In the genomic region with DNA sequence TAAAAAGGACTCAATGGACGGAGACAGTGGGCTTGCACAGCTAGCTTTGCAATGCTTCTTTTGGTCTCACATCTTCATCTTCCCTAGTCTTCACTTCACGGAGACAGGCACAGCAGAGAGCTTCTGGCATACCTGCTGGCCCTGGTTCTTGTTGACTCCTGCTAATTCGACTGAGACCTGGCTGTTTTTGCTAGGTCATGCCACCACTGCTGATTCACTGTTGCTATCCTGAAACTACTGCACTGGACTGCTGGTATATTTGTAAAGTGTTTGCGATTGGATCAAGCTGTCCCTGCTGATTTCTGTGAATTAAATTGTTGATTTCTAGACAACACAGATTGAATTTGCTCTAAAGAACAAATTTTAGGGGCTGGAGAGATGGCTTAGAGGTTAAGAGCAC, we compare ENCODE assay signal across 25 mouse cellular contexts. TPM values are rescaled to one million over a fixed set of nuclear protein-coding genes. Genes with fewer than 3 reads are reported as not detected.
A peak's percentile ranks its signal among the peaks of the same experiment; 100 is the strongest.
DNase-seq lines count a peak whose midpoint lies in the region; ATAC-seq lines count a peak whose summit lies in the region.
"Had no signal": no experiment of that assay in that cellular context is flagged by ENCODE, and none has a peak within 500 bp of the region (broad histone marks: within the 10 kb centered on the region; RNA-seq: fewer than 3 reads in every experiment).

No protein-coding gene starts in this region.

- H3K27me3 ChIP-seq in heart, embryonic 12.5 days (replicated peaks): no peaks in the 10 kb centered on the region
- H3K27me3 ChIP-seq in liver, embryonic 12.5 days (replicated peaks): peaks cover 4% of the 10 kb centered on the region; the same call in 1 of the 2 replicates
- H3K27me3 ChIP-seq in liver, embryonic 15.5 days: no peaks in the 10 kb centered on the region
- H3K27me3 ChIP-seq: embryonic facial prominence, embryonic 13.5 days; hindbrain, embryonic 13.5 days had no signal

- H3K4me3 ChIP-seq in heart, embryonic 12.5 days: no peak overlapping the region
- no peak overlapping the region for H3K4me3 ChIP-seq in liver, embryonic 12.5 days
- no peak overlapping the region for H3K4me3 ChIP-seq in liver, embryonic 15.5 days (replicated peaks)
- H3K4me3 ChIP-seq: embryonic facial prominence, embryonic 10.5 days; embryonic facial prominence, embryonic 13.5 days; gastrocnemius, adult 2 months; heart, adult 2 months; heart, embryonic 10.5 days; hindbrain, embryonic 10.5 days; hindbrain, embryonic 13.5 days had no signal

- intact Hi-C loops in heart, postnatal 14 days (cut with DNase I): no loop called here

- no peak overlapping the region for H3K4me2 ChIP-seq in heart, embryonic 12.5 days
- H3K4me2 ChIP-seq in liver, embryonic 12.5 days: no peak overlapping the region
- no peak overlapping the region for H3K4me2 ChIP-seq in liver, embryonic 15.5 days
- H3K4me2 ChIP-seq: embryonic facial prominence, embryonic 13.5 days; hindbrain, embryonic 13.5 days had no signal

- H3K9me3 ChIP-seq in heart, embryonic 12.5 days (replicated peaks): peaks cover 21% of the 10 kb centered on the region
- H3K9me3 ChIP-seq in liver, embryonic 12.5 days (replicated peaks): peaks cover 11% of the 10 kb centered on the region
- 0 out of 2 replicates have a peak, but pooled peaks cover 2% of the 10 kb centered on the region for H3K9me3 ChIP-seq in liver, embryonic 15.5 days (replicated peaks)
- H3K9me3 ChIP-seq: heart, embryonic 10.5 days had no signal

- WGBS in heart, embryonic 12.5 days: 82% methylated on average over 4 of the region's 4 CpGs
- WGBS in liver, embryonic 12.5 days (ENCODE audit: insufficient replicate concordance): 74% methylated on average over 4 of the region's 4 CpGs
- 69% methylated on average over 4 of the region's 4 CpGs for WGBS in liver, embryonic 15.5 days (ENCODE audit: insufficient replicate concordance)

- no peaks in the 10 kb centered on the region for H3K36me3 ChIP-seq in heart, embryonic 12.5 days
- H3K36me3 ChIP-seq in liver, embryonic 12.5 days: no peaks in the 10 kb centered on the region
- H3K36me3 ChIP-seq in liver, embryonic 15.5 days (replicated peaks): no peaks in the 10 kb centered on the region
- H3K36me3 ChIP-seq: embryonic facial prominence, embryonic 10.5 days; embryonic facial prominence, embryonic 13.5 days; heart, embryonic 10.5 days; hindbrain, embryonic 10.5 days; hindbrain, embryonic 13.5 days had no signal

- ATAC-seq in heart, embryonic 12.5 days (ENCODE audit: insufficient number of reproducible peaks, low FRiP score): peak; percentile 73; the same call in 1 of the 2 replicates
- ATAC-seq in liver, embryonic 12.5 days: peak; percentile 64; the same call in 1 of the 2 replicates
- peak; percentile 56; the same call in 1 of the 2 replicates for ATAC-seq in liver, embryonic 15.5 days (ENCODE audit: insufficient read depth)
- ATAC-seq: activated CD4-positive, CD25-positive, alpha-beta regulatory T cell, adult 4 months; forebrain, embryonic 14.5 days; forebrain, postnatal 0 days; hindbrain, embryonic 16.5 days had no signal

- H3K9ac ChIP-seq in heart, embryonic 12.5 days: no peak overlapping the region
- no peak overlapping the region for H3K9ac ChIP-seq in liver, embryonic 12.5 days
- no peak overlapping the region for H3K9ac ChIP-seq in liver, embryonic 15.5 days
- H3K9ac ChIP-seq: embryonic facial prominence, embryonic 13.5 days; forebrain, postnatal 0 days; hindbrain, embryonic 13.5 days had no signal

- H3K4me1 ChIP-seq in heart, embryonic 12.5 days (replicated peaks): no peaks in the 10 kb centered on the region
- H3K4me1 ChIP-seq in liver, embryonic 12.5 days: no peaks in the 10 kb centered on the region
- H3K4me1 ChIP-seq in liver, embryonic 15.5 days (replicated peaks): no peaks in the 10 kb centered on the region
- H3K4me1 ChIP-seq: embryonic facial prominence, embryonic 10.5 days; embryonic facial prominence, embryonic 13.5 days; heart, embryonic 10.5 days; hindbrain, embryonic 10.5 days; hindbrain, embryonic 13.5 days had no signal

- no peak for DNase-seq in heart, postnatal 14 days
- DNase-seq in adrenal gland, adult (ENCODE audit: inconsistent age in 2 of 2, low spot score in 1 of 2): no peak
- DNase-seq in embryo, embryonic 10.5 days (ENCODE audit: low spot score): no peak
- no peak for DNase-seq in heart, adult 18-20 months
- DNase-seq: adrenal gland, postnatal 10 days; adrenal gland, postnatal 36 days; cerebellum, adult 18-20 months; cerebellum, adult 9-10 months; cerebellum, postnatal 14 days; forebrain, postnatal 0 days; gastrocnemius, adult 2 months; gastrocnemius, postnatal 25 days; heart, adult 2 months; heart, postnatal 36 days had no signal

- H3K27ac ChIP-seq in heart, embryonic 12.5 days (ENCODE audit: poor library complexity, severe bottlenecking): no peak overlapping the region
- no peak overlapping the region for H3K27ac ChIP-seq in liver, embryonic 12.5 days
- no peak overlapping the region for H3K27ac ChIP-seq in liver, embryonic 15.5 days (replicated peaks)
- H3K27ac ChIP-seq: embryonic facial prominence, embryonic 10.5 days; embryonic facial prominence, embryonic 13.5 days; gastrocnemius, adult 2 months; heart, adult 2 months; heart, embryonic 10.5 days; hindbrain, embryonic 10.5 days; hindbrain, embryonic 13.5 days had no signal

RNA-seq across cellular contexts. Expression of a gene that starts 10.9 kb away (rescaled TPM):
- polyA plus RNA-seq in heart, embryonic 12.5 days (2016; fragmentation: Nextera tagmentation; extraction: Ambion mirVana): 23.1 and 25.3 TPM in 2 replicates
- total RNA-seq in heart, postnatal 14 days (2021): 10 to 100 TPM; 47.3 to 61.7 TPM
- 19.5 TPM in 2 replicates for polyA plus RNA-seq in liver, embryonic 12.5 days (2016; fragmentation: Nextera tagmentation; extraction: Ambion mirVana)
- polyA plus RNA-seq in liver, embryonic 15.5 days (2015; fragmentation: Nextera tagmentation; extraction: Ambion mirVana): 13.0 and 13.3 TPM in 2 replicates
- total RNA-seq in heart, adult 18-20 months (2021): 10 to 100 TPM; 33.3 to 33.7 TPM

RNA-seq across cellular contexts. Expression of a gene that starts 14.4 kb away (rescaled TPM):
- 208 and 217 TPM in 2 replicates for polyA plus RNA-seq in heart, embryonic 12.5 days (2016; fragmentation: Nextera tagmentation; extraction: Ambion mirVana)
- 100 to 1,000 TPM; 100 to 106 TPM for total RNA-seq in heart, postnatal 14 days (2021)
- 161 and 169 TPM in 2 replicates for polyA plus RNA-seq in liver, embryonic 12.5 days (2016; fragmentation: Nextera tagmentation; extraction: Ambion mirVana)
- polyA plus RNA-seq in liver, embryonic 15.5 days (2015; fragmentation: Nextera tagmentation; extraction: Ambion mirVana): 112 and 130 TPM in 2 replicates
- total RNA-seq in heart, adult 18-20 months (2021): 10 to 100 TPM; 66.1 to 77.2 TPM

RNA-seq across cellular contexts. Expression of a gene that starts 46.2 kb away (rescaled TPM):
- polyA plus RNA-seq in heart, embryonic 12.5 days (2016; fragmentation: Nextera tagmentation; extraction: Ambion mirVana): 427 and 428 TPM in 2 replicates
- 100 to 1,000 TPM; 125 TPM for total RNA-seq in heart, postnatal 14 days (2021)
- polyA plus RNA-seq in liver, embryonic 12.5 days (2016; fragmentation: Nextera tagmentation; extraction: Ambion mirVana): 637 and 645 TPM in 2 replicates
- 233 and 311 TPM in 2 replicates for polyA plus RNA-seq in liver, embryonic 15.5 days (2015; fragmentation: Nextera tagmentation; extraction: Ambion mirVana)
- 100 to 1,000 TPM; 183 to 186 TPM for total RNA-seq in heart, adult 18-20 months (2021)

RNA-seq across cellular contexts. Expression of a gene that starts 46.4 kb away (rescaled TPM):
- polyA plus RNA-seq in heart, embryonic 12.5 days (2016; fragmentation: Nextera tagmentation; extraction: Ambion mirVana): 562 and 569 TPM in 2 replicates
- 100 to 1,000 TPM; 331 to 362 TPM for total RNA-seq in heart, postnatal 14 days (2021)
- polyA plus RNA-seq in liver, embryonic 12.5 days (2016; fragmentation: Nextera tagmentation; extraction: Ambion mirVana): 563 and 590 TPM in 2 replicates
- polyA plus RNA-seq in liver, embryonic 15.5 days (2015; fragmentation: Nextera tagmentation; extraction: Ambion mirVana): 245 and 256 TPM in 2 replicates
- total RNA-seq in heart, adult 18-20 months (2021): 100 to 1,000 TPM; 420 TPM
